22 mouse cellular contexts compared by ENCODE assay signal in the genomic region with DNA sequence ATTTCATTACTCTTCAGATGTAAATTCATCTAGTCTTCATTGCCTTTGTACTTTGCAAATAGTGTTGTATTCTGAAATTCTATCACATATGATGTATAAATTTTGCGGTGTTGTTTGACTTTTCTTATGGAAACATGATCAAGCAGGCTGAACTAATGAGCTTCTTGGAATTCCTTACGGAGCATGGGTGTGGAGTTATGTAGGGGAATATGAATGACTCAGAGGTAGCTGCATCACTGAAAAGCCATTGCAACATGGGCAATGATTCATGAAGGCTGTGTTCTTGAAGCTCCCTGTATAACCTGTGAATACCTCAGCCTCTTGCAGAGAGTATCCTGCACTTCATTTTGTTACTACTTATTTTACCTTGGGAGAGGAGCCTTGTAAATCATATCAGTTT. TPM values are rescaled to one million over a fixed set of nuclear protein-coding genes. Genes with fewer than 3 reads are reported as not detected.
A peak's percentile ranks its signal among the peaks of the same experiment; 100 is the strongest.
DNase-seq lines count a peak whose midpoint lies in the region; ATAC-seq and TF ChIP-seq lines count a peak whose summit lies in the region.
"Had no signal": no experiment of that assay in that cellular context is flagged by ENCODE, and none has a peak within 500 bp of the region (broad histone marks: within the 10 kb centered on the region; RNA-seq: fewer than 3 reads in every experiment).

No protein-coding gene starts in this region.

- no peak overlapping the region for H3K9ac ChIP-seq in stomach, postnatal 0 days (ENCODE audit: low read length)
- H3K9ac ChIP-seq: embryonic facial prominence, embryonic 12.5 days; forebrain, embryonic 12.5 days; heart, embryonic 13.5 days; hindbrain, embryonic 14.5 days; intestine, embryonic 15.5 days had no signal

- H3K4me3 ChIP-seq in stomach, postnatal 0 days (ENCODE audit: low read depth, low read length), result no peak overlapping the region
- H3K4me3 ChIP-seq: embryonic facial prominence, embryonic 12.5 days; forebrain, embryonic 12.5 days; heart, adult 2 months; heart, embryonic 13.5 days; hindbrain, embryonic 10.5 days; intestine, embryonic 15.5 days had no signal

- TF ChIP-seq EP300 in stomach, postnatal 0 days (optimal IDR thresholded peaks at IDR 0.05), result no peak

- peak; percentile 75 for ATAC-seq in Patski
- ATAC-seq in stomach, postnatal 0 days (ENCODE audit: low FRiP score, low TSS enrichment), result peak; percentile 53; the same call in 1 of the 2 replicates
- ATAC-seq: forebrain, embryonic 16.5 days; intestine, embryonic 15.5 days had no signal

- intact Hi-C loops in heart, postnatal 10 days (cut with DNase I), result no loop called here

- H3K4me1 ChIP-seq in stomach, postnatal 0 days (replicated peaks; ENCODE audit: control insufficient read depth, insufficient read depth), result no peaks in the 10 kb centered on the region
- H3K4me1 ChIP-seq: embryonic facial prominence, embryonic 12.5 days; intestine, embryonic 15.5 days had no signal

- no peaks in the 10 kb centered on the region for H3K27me3 ChIP-seq in Patski
- no peaks in the 10 kb centered on the region for H3K27me3 ChIP-seq in stomach, postnatal 0 days (ENCODE audit: control insufficient read depth, insufficient read depth, low read length)
- H3K27me3 ChIP-seq: CH12.LX; embryonic facial prominence, embryonic 12.5 days; forebrain, embryonic 12.5 days; heart, embryonic 13.5 days; intestine, embryonic 15.5 days had no signal

- no peak for TF ChIP-seq CTCF in Patski (IDR thresholded peaks at IDR 0.05)
- TF ChIP-seq CTCF in stomach, postnatal 0 days (IDR thresholded peaks at IDR 0.05; ENCODE audit: low read depth), result no peak

- no peaks in the 10 kb centered on the region for H3K9me3 ChIP-seq in stomach, postnatal 0 days (ENCODE audit: control insufficient read depth, low read length)
- H3K9me3 ChIP-seq: embryonic facial prominence, embryonic 12.5 days; forebrain, embryonic 12.5 days; heart, embryonic 13.5 days; hindbrain, embryonic 10.5 days; intestine, embryonic 15.5 days had no signal

- H3K27ac ChIP-seq in stomach, postnatal 0 days (replicated peaks), result no peak overlapping the region
- H3K27ac ChIP-seq: embryonic facial prominence, embryonic 12.5 days; forebrain, embryonic 12.5 days; heart, adult 2 months; heart, embryonic 13.5 days; hindbrain, embryonic 10.5 days; hindbrain, embryonic 14.5 days; intestine, embryonic 15.5 days had no signal

- in situ Hi-C loops in Patski (cut with MboI; ENCODE audit: low pct_unique_long_range_greater_than_20kb), result no loop called here

- WGBS in stomach, postnatal 0 days, result 68% methylated on average over 2 of the region's 2 CpGs

- H3K36me3 ChIP-seq in stomach, postnatal 0 days (ENCODE audit: control insufficient read depth, insufficient read depth, low read length), result no peaks in the 10 kb centered on the region
- H3K36me3 ChIP-seq: forebrain, embryonic 12.5 days; intestine, embryonic 15.5 days had no signal

- H3K4me2 ChIP-seq in stomach, postnatal 0 days (replicated peaks; ENCODE audit: low read depth), result no peak overlapping the region
- H3K4me2 ChIP-seq: embryonic facial prominence, embryonic 12.5 days; forebrain, embryonic 12.5 days; heart, embryonic 13.5 days; hindbrain, embryonic 14.5 days; intestine, embryonic 15.5 days had no signal

- CTCF ChIA-PET in Patski (lab: Charles Lee), result no interaction called here

- POLR2A ChIA-PET in Patski (lab: Charles Lee), result no interaction called here

- peak; percentile 26 for DNase-seq in adrenal gland, postnatal 14 days
- no peak for DNase-seq in adrenal gland, postnatal 10 days
- DNase-seq in 416B (ENCODE audit: low read depth), result peak; percentile 29
- DNase-seq in Patski (ENCODE audit: low read depth, low spot score), result peak; percentile 54
- DNase-seq in stomach, postnatal 0 days (ENCODE audit: low spot score), result no peak
- no peak for DNase-seq in gastrocnemius, postnatal 10 days
- DNase-seq in heart, postnatal 10 days, result no peak
- DNase-seq: cerebellum, adult 11-12 months; cerebellum, adult 9-10 months; cerebellum, postnatal 25 days; gastrocnemius, postnatal 14 days; heart, adult 2 months; kidney, adult 18-20 months had no signal

RNA-seq across cellular contexts. Expression of a gene that starts 3.5 kb away (rescaled TPM):
- 24.6 and 27.6 TPM in 2 replicates for total RNA-seq in adrenal gland, postnatal 14 days (2021)
- total RNA-seq in adrenal gland, postnatal 10 days (2021), result 10 to 100 TPM; 21.1 to 23.0 TPM
- polyA plus RNA-seq in Patski (2021), result 23.8 TPM
- polyA plus RNA-seq in stomach, postnatal 0 days (2015; fragmentation: Nextera tagmentation; extraction: Ambion mirVana), result 6.0 and 6.4 TPM in 2 replicates
- 10 to 100 TPM; 11.4 to 16.5 TPM for total RNA-seq in gastrocnemius, postnatal 10 days (2021)
- total RNA-seq in heart, postnatal 10 days (2021), result 10 to 100 TPM; 14.9 to 15.4 TPM

RNA-seq across cellular contexts. Expression of a gene that starts 3.5 kb away (rescaled TPM):
- 6.7 and 7.7 TPM in 2 replicates for total RNA-seq in adrenal gland, postnatal 14 days (2021)
- total RNA-seq in adrenal gland, postnatal 10 days (2021), result 1 to 10 TPM; 5.8 to 7.1 TPM
- polyA plus RNA-seq in Patski (2021), result 39.1 TPM
- polyA plus RNA-seq in stomach, postnatal 0 days (2015; fragmentation: Nextera tagmentation; extraction: Ambion mirVana), result 4.0 and 4.8 TPM in 2 replicates
- 1 to 10 TPM; 5.1 to 7.1 TPM for total RNA-seq in gastrocnemius, postnatal 10 days (2021)
- 1 to 10 TPM; 3.9 to 4.3 TPM for total RNA-seq in heart, postnatal 10 days (2021)

RNA-seq across cellular contexts. Expression of a gene that starts 45.2 kb away (rescaled TPM):
- not detected in 2 replicates for total RNA-seq in adrenal gland, postnatal 14 days (2021)
- not detected for total RNA-seq in adrenal gland, postnatal 10 days (2021)
- not detected for polyA plus RNA-seq in Patski (2021)
- 0.12 and 0.18 TPM in 2 replicates for polyA plus RNA-seq in stomach, postnatal 0 days (2015; fragmentation: Nextera tagmentation; extraction: Ambion mirVana)
- not detected for total RNA-seq in gastrocnemius, postnatal 10 days (2021)
- total RNA-seq in heart, postnatal 10 days (2021), result not detected
- total RNA-seq: CH12.LX; gastrocnemius, postnatal 14 days; heart, adult 2 months had no signal
- polyA plus RNA-seq: gonadal fat pad, adult 2 months; heart, adult 2 months; heart, embryonic 13.5 days had no signal

Comparison
In these comparisons a context has a peak if more than half of its experiments do, and no peak if none do; other contexts are left out.
1. DNase-seq: peak in adrenal gland, postnatal 14 days (single experiment), 416B (single experiment) and Patski (single experiment); none in adrenal gland, postnatal 10 days (single experiment), stomach, postnatal 0 days (single experiment), gastrocnemius, postnatal 10 days (single experiment) and heart, postnatal 10 days (0 of 2).